Mouse (Mus musculus) liver, embryonic 14.5 days (tissue): ENCODE data around the gene Golga7b. TPM values are rescaled to one million over a fixed set of nuclear protein-coding genes. Genes with fewer than 3 reads are reported as not detected.

Source experiments
- ATAC-seq: fragments of 200-750 bp; cut with Nextera tagmentation; 2 replicates; pipeline ENCODE4 v1.8.0; 2017; ENCODE audit warnings: moderate number of reproducible peaks, mild to moderate bottlenecking, moderate library complexity; ENCODE audit not compliant: insufficient read depth
- DNase-seq, 3 experiments: peaks; one replicate each; pipeline ENCODE4 v3.0.0-alpha.2; 2012 to 2013; ENCODE audit warnings: low read depth in 3 of 3, low spot score in 3 of 3
- H3K27ac ChIP-seq: fragments of 300-500 bp; sonication (generic); 2 replicates; pipeline ENCODE4 v1.5.1; 2014; ENCODE audit warnings: moderate library complexity, mild to moderate bottlenecking, control low read depth, inconsistent platforms
- H3K27me3 ChIP-seq: fragments of 300-500 bp; sonication (generic); 2 replicates; pipeline ENCODE4 v1.6.1; 2014; ENCODE audit warnings: mild to moderate bottlenecking, low read length, moderate library complexity; ENCODE audit not compliant: control insufficient read depth, insufficient read depth
- H3K36me3 ChIP-seq: fragments of 300-500 bp; sonication (generic); replicated peaks from 2 replicates; pipeline ENCODE4 v1.6.1; 2014; ENCODE audit warnings: low read depth; ENCODE audit not compliant: control insufficient read depth, insufficient read depth
- H3K4me1 ChIP-seq, 2 experiments: fragments of 200-500 bp in 1 of 2; fragments of 300-500 bp in 1 of 2; sonication (generic) in 1 of 2; replicated peaks; 2 replicates each; pipeline ENCODE4 v1.6.1; 2012 to 2014; ENCODE audit warnings: antibody characterized with exemption in 1 of 2, inconsistent platforms in 1 of 2, low read length in 1 of 2; ENCODE audit not compliant: control insufficient read depth in 2 of 2, insufficient read depth in 2 of 2
- H3K4me2 ChIP-seq: fragments of 300-500 bp; sonication (generic); 2 replicates; pipeline ENCODE4 v1.6.1; 2014; ENCODE audit warnings: low read depth, mild to moderate bottlenecking, control low read depth, moderate library complexity
- H3K4me3 ChIP-seq, 2 experiments: fragments of 200-500 bp in 1 of 2; fragments of 300-500 bp in 1 of 2; sonication (generic) in 1 of 2; 2 replicates each; pipeline ENCODE4 v1.5.1; 2012 to 2014; ENCODE audit warnings: low read depth in 2 of 2, low read length in 2 of 2, mild to moderate bottlenecking in 2 of 2, control low read depth in 1 of 2, inconsistent platforms in 1 of 2, moderate library complexity in 1 of 2; ENCODE audit not compliant: insufficient read depth in 1 of 2
- H3K9ac ChIP-seq: fragments of 300-500 bp; sonication (generic); replicated peaks from 2 replicates; pipeline ENCODE4 v1.6.1; 2014; ENCODE audit warnings: mild to moderate bottlenecking, control low read depth, moderate library complexity
- H3K9me3 ChIP-seq: fragments of 300-500 bp; sonication (generic); 2 replicates; pipeline ENCODE4 v1.6.1; 2016; ENCODE audit warnings: low read length, mixed read lengths; ENCODE audit not compliant: control insufficient read depth
- CTCF ChIP-seq: IDR thresholded peaks from 2 replicates; pipeline ENCODE4 v1.5.1; 2016; ENCODE audit warnings: antibody characterized with exemption, low read depth, control low read depth
- EP300 ChIP-seq: IDR thresholded peaks from 2 replicates; pipeline ENCODE4 v1.6.1; 2016; ENCODE audit warnings: antibody characterized with exemption, low read depth
- WGBS: fragments of 180-500 bp; shearing (Covaris S2); extraction: QIAGEN DNeasy Blood & Tissue Kit; methylation state at CpG from one replicate; pipeline ENCODE4 v1.1.7; 2014; ENCODE audit not compliant: insufficient replicate concordance; 5-methylcytosine and 5-hydroxymethylcytosine counted together
- polyA plus RNA-seq, 2 experiments: library from polyadenylated mRNA; depleted of rRNA in 1 of 2; stranded (reverse) in 1 of 2; unstranded in 1 of 2; fragments of >200 nt; fragmentation: Nextera tagmentation in 1 of 2; extraction: Ambion mirVana in 1 of 2; gene quantifications; 2 replicates each; pipeline versions ENCODE4 v1.2.1 to v1.2.3; 2012 to 2014

The Golga7b gene
- polyA plus RNA-seq, 2 experiments = not detected

DNA sequence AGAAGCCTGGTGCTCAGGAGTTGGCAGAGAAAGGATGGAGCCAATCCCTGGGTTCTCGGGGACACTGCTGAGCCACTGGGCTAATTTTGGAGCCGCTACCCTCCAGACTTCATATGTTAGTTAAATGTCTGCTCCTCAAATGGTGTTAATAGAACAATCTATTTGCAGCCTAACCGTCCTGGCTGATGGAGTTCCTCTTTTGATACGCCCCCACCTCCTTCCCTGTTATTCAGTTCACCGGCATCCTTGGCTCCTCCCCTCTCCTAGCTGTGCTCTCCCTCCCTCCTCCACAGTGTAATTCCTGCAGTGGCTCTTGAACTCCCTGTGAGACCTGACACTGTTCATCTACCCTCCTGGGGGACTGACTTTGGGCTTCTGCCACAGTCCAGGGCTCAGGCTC, 748 bp upstream of the Golga7b start:
- no peaks in the 10 kb centered on the region for H3K27me3 ChIP-seq
- no peak for ATAC-seq
- H3K36me3 ChIP-seq = no peaks in the 10 kb centered on the region
- DNase-seq = no peak
- no peak overlapping the region for H3K4me3 ChIP-seq
- WGBS = 24% methylated on average over 5 of the region's 5 CpGs
- H3K9me3 ChIP-seq = no peaks in the 10 kb centered on the region
- no peaks in the 10 kb centered on the region for H3K4me1 ChIP-seq
- H3K4me2 ChIP-seq = no peak overlapping the region
- TF ChIP-seq CTCF (no peak), EP300 (no peak)
- H3K9ac ChIP-seq = no peak overlapping the region
- no peak overlapping the region for H3K27ac ChIP-seq

- Histone ChIP-seq H3K4me2 (no peak overlapping the region), H3K9ac (no peak overlapping the region), H3K4me1 (no peaks in the 10 kb centered on the region), H3K27me3 (peaks cover 7% of the 10 kb centered on the region), H3K36me3 (no peaks in the 10 kb centered on the region), H3K27ac (no peak overlapping the region), H3K9me3 (no peaks in the 10 kb centered on the region), H3K4me3 (no peak overlapping the region)
- no peak for TF ChIP-seq EP300
- TF ChIP-seq CTCF = no peak
- WGBS = 45% methylated on average over 11 of the region's 11 CpGs
- DNase-seq (no peak), ATAC-seq (no peak)
Observed at GRCm38 (mm10) chr19:42249976-42250914, 2.9 kb downstream of the Golga7b start.

DNA sequence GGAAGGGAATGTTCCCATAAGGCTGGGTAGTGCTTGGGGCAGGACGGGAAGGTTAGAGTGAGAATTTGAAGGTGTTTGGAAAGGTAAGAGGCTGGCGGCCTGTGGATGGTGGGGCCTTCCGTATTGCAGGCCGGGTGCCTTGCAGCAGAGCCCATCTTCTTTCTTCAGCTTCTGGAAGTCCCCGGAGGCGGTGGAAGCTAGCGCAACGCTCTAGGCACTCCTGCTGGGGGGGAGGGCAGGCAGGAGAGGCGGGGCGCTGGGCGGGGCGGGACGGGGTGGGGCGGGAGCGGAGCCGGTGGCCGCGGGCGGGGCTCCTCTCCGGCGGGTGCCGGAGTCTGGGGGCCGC, 8.0 kb downstream of the Golga7b start:
- DNase-seq = no peak
- H3K9ac ChIP-seq = no peak overlapping the region
- H3K4me1 ChIP-seq = no peaks in the 10 kb centered on the region
- H3K27me3 ChIP-seq = peaks cover 10% of the 10 kb centered on the region
- H3K9me3 ChIP-seq = no peaks in the 10 kb centered on the region
- H3K27ac ChIP-seq = no peak overlapping the region
- H3K4me2 ChIP-seq = peak overlapping the region; percentile 31
- TF ChIP-seq EP300 (no peak), CTCF (no peak)
- no peak overlapping the region for H3K4me3 ChIP-seq
- 2% methylated on average over 17 of the region's 23 CpGs for WGBS
- no peak for ATAC-seq
- H3K36me3 ChIP-seq = no peaks in the 10 kb centered on the region

DNA sequence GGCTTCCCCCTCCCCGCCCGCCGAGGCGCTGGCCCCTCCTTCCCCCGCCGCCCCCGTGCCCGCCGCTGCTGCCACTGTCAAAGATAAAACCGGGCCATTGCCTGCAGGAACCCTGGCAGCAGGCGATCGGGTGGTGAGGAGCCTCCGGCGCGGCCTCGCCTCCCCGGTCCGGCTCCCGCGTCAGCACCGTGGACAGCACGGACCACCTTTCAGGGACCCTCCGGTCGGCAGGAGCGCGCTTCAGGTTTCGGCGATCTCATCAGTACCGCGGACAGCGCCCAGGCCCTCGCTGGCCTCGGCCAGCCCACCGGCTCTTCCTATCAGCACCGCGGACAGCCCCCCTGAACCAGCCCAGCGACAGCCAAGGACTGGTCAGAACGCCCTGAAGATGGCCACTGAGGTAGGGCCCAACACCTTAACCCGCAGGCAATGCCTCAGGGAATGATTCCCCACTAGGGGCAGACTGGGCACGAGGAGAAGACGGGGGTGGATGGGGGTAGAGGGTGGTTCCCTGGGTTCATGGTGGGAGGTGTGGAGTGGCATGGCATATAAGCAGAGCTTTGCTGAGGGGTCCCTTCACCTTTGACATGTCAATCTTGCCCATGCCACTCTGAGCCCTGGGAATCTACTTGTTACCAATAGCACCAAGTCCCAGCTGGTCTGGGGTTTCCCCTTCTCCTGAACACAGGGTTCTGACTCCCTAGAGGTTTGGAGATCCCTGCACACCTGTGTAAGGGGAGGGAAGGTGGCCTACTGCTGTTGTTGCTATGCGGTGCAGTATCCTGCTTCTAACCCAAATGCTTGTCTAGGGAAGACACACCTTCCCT, 8.6 kb downstream of the Golga7b start:
- Histone ChIP-seq H3K4me1 (no peaks in the 10 kb centered on the region), H3K36me3 (no peaks in the 10 kb centered on the region), H3K4me2 (peak overlapping the region; percentile 31), H3K9ac (no peak overlapping the region), H3K27ac (no peak overlapping the region), H3K9me3 (no peaks in the 10 kb centered on the region), H3K4me3 (no peak overlapping the region), H3K27me3 (peaks cover 10% of the 10 kb centered on the region)
- WGBS = 3% methylated on average over 30 of the region's 42 CpGs
- TF ChIP-seq CTCF (no peak), EP300 (no peak)
- DNase-seq = peak; percentile 39 to 51 (median 43)
- peak; percentile 39; the same call in 1 of the 2 replicates for ATAC-seq
